Mouse (Mus musculus) G1E-ER4 (cell line): ENCODE measurements at regions not wholly inside any gene's neighbourhood (a gene's known extent, or its start where the extent isn't known, plus 50 kb on each side); places are given as distances from the start of the nearest gene placed in this dataset.

ENCODE experiments used
- GATA1 ChIP-seq: IDR thresholded peaks from one replicate; pipeline ENCODE4 v1.8.0; 2012; ENCODE audit warnings: low read length, inconsistent platforms

- TF ChIP-seq GATA1 = no peak
Observed at GRCm38 (mm10) chr8:78022986-78023385, 190.1 kb upstream of the Ttc29 start.

- no peak for TF ChIP-seq GATA1
Observed at GRCm38 (mm10) chr8:78023467-78023866, 189.6 kb upstream of the Ttc29 start.

- no peak for TF ChIP-seq GATA1
Observed at GRCm38 (mm10) chr8:78023936-78024335, 189.2 kb upstream of the Ttc29 start.

GRCm38 (mm10) chr8:78024964-78025363, 188.1 kb upstream of the Ttc29 start:
- no peak for TF ChIP-seq GATA1

- TF ChIP-seq GATA1 = no peak
Observed at GRCm38 (mm10) chr8:78027371-78027770, 185.7 kb upstream of the Ttc29 start.

- no peak for TF ChIP-seq GATA1
Observed at GRCm38 (mm10) chr8:78028928-78029327, 184.2 kb upstream of the Ttc29 start.

- TF ChIP-seq GATA1 = no peak
Observed at GRCm38 (mm10) chr8:78031811-78032210, 181.3 kb upstream of the Ttc29 start.

GRCm38 (mm10) chr8:78034687-78035086, 178.4 kb upstream of the Ttc29 start:
- no peak for TF ChIP-seq GATA1

GRCm38 (mm10) chr8:78037218-78037617, 175.9 kb upstream of the Ttc29 start:
- no peak for TF ChIP-seq GATA1

- no peak for TF ChIP-seq GATA1
Observed at GRCm38 (mm10) chr8:78046691-78047090, 166.4 kb upstream of the Ttc29 start.

- no peak for TF ChIP-seq GATA1
Observed at GRCm38 (mm10) chr8:78050768-78051167, 162.3 kb upstream of the Ttc29 start.

- no peak for TF ChIP-seq GATA1
Observed at GRCm38 (mm10) chr8:78054435-78054834, 158.7 kb upstream of the Ttc29 start.

GRCm38 (mm10) chr8:78054920-78055319, 158.2 kb upstream of the Ttc29 start:
- no peak for TF ChIP-seq GATA1

- TF ChIP-seq GATA1 = no peak
Observed at GRCm38 (mm10) chr8:78055531-78055930, 157.6 kb upstream of the Ttc29 start.

GRCm38 (mm10) chr8:78057357-78057756, 155.7 kb upstream of the Ttc29 start:
- no peak for TF ChIP-seq GATA1

GRCm38 (mm10) chr8:78061827-78062719, 151.0 kb upstream of the Ttc29 start:
- no peak for TF ChIP-seq GATA1

GRCm38 (mm10) chr8:78063529-78063928, 149.6 kb upstream of the Ttc29 start:
- no peak for TF ChIP-seq GATA1
